ENCODE assay signal across 9 mouse cellular contexts in the genomic region with DNA sequence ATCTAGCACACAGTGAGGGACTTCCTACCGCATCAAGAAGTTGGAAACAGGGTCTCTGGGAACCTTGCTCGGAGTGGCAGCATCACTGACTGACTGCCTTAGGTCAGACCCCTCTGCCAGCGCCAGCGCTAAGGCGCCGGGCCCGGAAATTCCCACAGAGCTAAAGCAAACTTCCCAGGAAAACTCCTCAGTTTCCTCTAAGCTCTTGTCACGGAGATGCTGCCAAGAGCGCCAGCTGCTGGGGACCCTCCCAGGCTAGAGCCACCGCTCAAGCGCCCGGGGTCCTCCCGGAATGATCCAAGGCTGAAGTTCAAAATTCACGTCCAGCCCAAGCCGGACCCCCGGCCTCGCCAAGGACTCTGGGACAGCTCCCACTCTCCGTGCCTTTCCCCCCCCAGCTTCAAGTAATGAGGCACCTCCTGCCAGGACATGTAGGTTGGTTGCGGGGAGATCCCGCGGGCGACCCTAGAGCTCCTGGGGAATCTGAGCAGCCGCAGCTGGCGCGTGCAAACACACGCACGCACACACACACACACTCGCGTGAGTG. TPM values are rescaled to one million over a fixed set of nuclear protein-coding genes. Genes with fewer than 3 reads are reported as not detected.
DNase-seq lines count a peak whose midpoint lies in the region; ATAC-seq lines count a peak whose summit lies in the region.
"Had no signal": no experiment of that assay in that cellular context is flagged by ENCODE, and none has a peak within 500 bp of the region (broad histone marks: within the 10 kb centered on the region; RNA-seq: fewer than 3 reads in every experiment).

No protein-coding gene starts in this region.

- no peak for ATAC-seq in erythroblast, adult 5-6 weeks (replicated peaks; ENCODE audit: low FRiP score, poor library complexity, severe bottlenecking)
- ATAC-seq in embryonic facial prominence, embryonic 11.5 days (replicated peaks; ENCODE audit: insufficient number of reproducible peaks, low FRiP score, low TSS enrichment, low read depth) = peak; percentile 19
- ATAC-seq in limb, embryonic 11.5 days (ENCODE audit: insufficient number of reproducible peaks, low FRiP score, low TSS enrichment, low read depth) = peak; percentile 20; the same call in 1 of the 2 replicates
- ATAC-seq in midbrain, embryonic 14.5 days (ENCODE audit: low FRiP score, low TSS enrichment) = peak; percentile 17; the same call in 1 of the 2 replicates

- H3K4me2 ChIP-seq in embryonic facial prominence, embryonic 11.5 days (ENCODE audit: low read depth, low read length) = peak overlapping the region; percentile 98
- H3K4me2 ChIP-seq in limb, embryonic 11.5 days (ENCODE audit: low read depth, severe bottlenecking) = peak overlapping the region; percentile 99
- H3K4me2 ChIP-seq in midbrain, embryonic 14.5 days (ENCODE audit: low read length) = peak overlapping the region; percentile 98

- no peaks in the 10 kb centered on the region for H3K9me3 ChIP-seq in erythroblast, embryonic 14.5 days (ENCODE audit: control insufficient read depth, low read length)
- H3K9me3 ChIP-seq in embryonic facial prominence, embryonic 11.5 days (replicated peaks; ENCODE audit: control insufficient read depth, low read length) = no peaks in the 10 kb centered on the region
- H3K9me3 ChIP-seq in limb, embryonic 11.5 days (ENCODE audit: control insufficient read depth, low read length) = no peaks in the 10 kb centered on the region
- H3K9me3 ChIP-seq in midbrain, embryonic 14.5 days (ENCODE audit: control insufficient read depth, low read length) = no peaks in the 10 kb centered on the region

- peak overlapping the region; percentile 20; the same call in 1 of the 2 replicates for H3K27ac ChIP-seq in embryonic facial prominence, embryonic 11.5 days (replicated peaks; ENCODE audit: low read depth, low read length)
- no peak overlapping the region for H3K27ac ChIP-seq in limb, embryonic 11.5 days (replicated peaks; ENCODE audit: low read depth, low read length)
- peak overlapping the region; percentile 86 for H3K27ac ChIP-seq in midbrain, embryonic 14.5 days (replicated peaks; ENCODE audit: low read depth, low read length)

- no peaks in the 10 kb centered on the region; the same call in 1 of the 2 replicates for H3K4me1 ChIP-seq in erythroblast, embryonic 14.5 days (ENCODE audit: control insufficient read depth)
- peaks cover 8% of the 10 kb centered on the region; the same call in 1 of the 2 replicates for H3K4me1 ChIP-seq in embryonic facial prominence, embryonic 11.5 days (ENCODE audit: control insufficient read depth, insufficient read depth, low read length)
- peaks cover 19% of the 10 kb centered on the region for H3K4me1 ChIP-seq in limb, embryonic 11.5 days (ENCODE audit: control insufficient read depth, insufficient read depth, low read length)
- peaks cover 24% of the 10 kb centered on the region for H3K4me1 ChIP-seq in midbrain, embryonic 14.5 days (ENCODE audit: control insufficient read depth, insufficient read depth, low read length)

- peak overlapping the region; percentile 56 for H3K4me3 ChIP-seq in erythroblast, embryonic 14.5 days (replicated peaks)
- peak overlapping the region; percentile 77 for H3K4me3 ChIP-seq in embryonic facial prominence, embryonic 11.5 days (ENCODE audit: low read depth, low read length)
- H3K4me3 ChIP-seq in limb, embryonic 11.5 days (ENCODE audit: low read depth, low read length) = peak overlapping the region; percentile 74
- H3K4me3 ChIP-seq in midbrain, embryonic 14.5 days (replicated peaks; ENCODE audit: low read depth, low read length) = peak overlapping the region; percentile 77

- intact Hi-C loops in heart, postnatal 14 days (cut with DNase I) = loop anchor here (2.0 kb wide), 2 partner anchors 38 to 70 kb away; no protein-coding TSS in a partner anchor

- peak; percentile 55 for DNase-seq in embryonic facial prominence, embryonic 11.5 days (ENCODE audit: low spot score)
- peak; percentile 61 to 69 for DNase-seq in heart, postnatal 14 days
- peak; percentile 62 for DNase-seq in limb, embryonic 11.5 days (ENCODE audit: low spot score)
- DNase-seq in midbrain, embryonic 14.5 days = peak; percentile 72
- DNase-seq in urinary bladder, adult 18-20 months (ENCODE audit: low spot score in 2 of 2) = no peak
- no peak for DNase-seq in urinary bladder, postnatal 25 days (ENCODE audit: low spot score)

- H3K36me3 ChIP-seq in erythroblast, embryonic 14.5 days (ENCODE audit: control insufficient read depth) = no peaks in the 10 kb centered on the region
- no peaks in the 10 kb centered on the region for H3K36me3 ChIP-seq in embryonic facial prominence, embryonic 11.5 days (replicated peaks; ENCODE audit: control insufficient read depth, insufficient read depth, low read depth, low read length)
- no peaks in the 10 kb centered on the region for H3K36me3 ChIP-seq in limb, embryonic 11.5 days (ENCODE audit: control insufficient read depth, insufficient read depth, low read length)
- H3K36me3 ChIP-seq in midbrain, embryonic 14.5 days (ENCODE audit: control insufficient read depth, insufficient read depth, low read length) = no peaks in the 10 kb centered on the region

- peak overlapping the region; percentile 84 for H3K9ac ChIP-seq in embryonic facial prominence, embryonic 11.5 days (replicated peaks; ENCODE audit: low read length)
- H3K9ac ChIP-seq in limb, embryonic 11.5 days (ENCODE audit: low read length) = peak overlapping the region; percentile 84
- H3K9ac ChIP-seq in midbrain, embryonic 14.5 days (replicated peaks; ENCODE audit: low read length) = peak overlapping the region; percentile 74

- peaks cover 71% of the 10 kb centered on the region for H3K27me3 ChIP-seq in erythroblast, embryonic 14.5 days (ENCODE audit: control insufficient read depth)
- H3K27me3 ChIP-seq in embryonic facial prominence, embryonic 11.5 days (ENCODE audit: control insufficient read depth, insufficient read depth, low read length) = no peaks in the 10 kb centered on the region
- no peaks in the 10 kb centered on the region; the same call in 1 of the 2 replicates for H3K27me3 ChIP-seq in limb, embryonic 11.5 days (ENCODE audit: control insufficient read depth, insufficient read depth, low read length)
- H3K27me3 ChIP-seq in midbrain, embryonic 14.5 days (ENCODE audit: control insufficient read depth, insufficient read depth, low read length) = no peaks in the 10 kb centered on the region

- WGBS in embryonic facial prominence, embryonic 11.5 days = under 1% methylated on average over 29 of the region's 29 CpGs
- WGBS in limb, embryonic 11.5 days = under 1% methylated on average over 29 of the region's 29 CpGs
- under 1% methylated on average over 29 of the region's 29 CpGs for WGBS in midbrain, embryonic 14.5 days

RNA-seq across cellular contexts. Expression of a gene that starts 1.5 kb away (rescaled TPM):
- 0.01 and 0.05 TPM in 2 replicates for polyA plus RNA-seq in erythroblast, embryonic 14.5 days (2012)
- 1.0 TPM in 1 of 2 replicates, not detected in the other for total RNA-seq in erythroblast, adult 5-6 weeks (2015; ENCODE audit: low replicate concordance)
- total RNA-seq in erythroblast, adult 5-6 weeks (2017; ENCODE audit: low replicate concordance) = 0.77 and 2.2 TPM in 2 replicates
- 5.7 and 6.4 TPM in 2 replicates for polyA plus RNA-seq in embryonic facial prominence, embryonic 11.5 days (2014; fragmentation: Nextera tagmentation; extraction: Ambion mirVana)
- 10 to 100 TPM; 22.3 to 23.9 TPM for total RNA-seq in heart, postnatal 14 days (2021)
- polyA plus RNA-seq in limb, embryonic 11.5 days (2014; fragmentation: Nextera tagmentation; extraction: Ambion mirVana) = 5.7 and 6.0 TPM in 2 replicates
- 5.9 and 9.7 TPM in 2 replicates for polyA plus RNA-seq in midbrain, embryonic 14.5 days (2014; fragmentation: Nextera tagmentation; extraction: Ambion mirVana)

RNA-seq across cellular contexts. Expression of a gene that starts 59.3 kb away (rescaled TPM):
- polyA plus RNA-seq in erythroblast, embryonic 14.5 days (2012) = 0.05 TPM in 1 of 2 replicates, not detected in the other
- not detected in 2 replicates for total RNA-seq in erythroblast, adult 5-6 weeks (2015; ENCODE audit: low replicate concordance)
- total RNA-seq in erythroblast, adult 5-6 weeks (2017; ENCODE audit: low replicate concordance) = not detected in 2 replicates
- polyA plus RNA-seq in embryonic facial prominence, embryonic 11.5 days (2014; fragmentation: Nextera tagmentation; extraction: Ambion mirVana) = 1.5 and 2.8 TPM in 2 replicates
- total RNA-seq in heart, postnatal 14 days (2021) = under 1 TPM; 0.49 to 0.67 TPM
- 1.0 and 1.3 TPM in 2 replicates for polyA plus RNA-seq in limb, embryonic 11.5 days (2014; fragmentation: Nextera tagmentation; extraction: Ambion mirVana)
- polyA plus RNA-seq in midbrain, embryonic 14.5 days (2014; fragmentation: Nextera tagmentation; extraction: Ambion mirVana) = 11.2 and 15.6 TPM in 2 replicates
- polyA plus RNA-seq: C2C12 had no signal

Comparison
In these comparisons a context has a peak if more than half of its experiments do, and no peak if none do; other contexts are left out.
1. DNase-seq: peak in embryonic facial prominence, embryonic 11.5 days (single experiment), heart, postnatal 14 days (2 of 2), limb, embryonic 11.5 days (single experiment) and midbrain, embryonic 14.5 days (single experiment); none in urinary bladder, adult 18-20 months (0 of 2) and urinary bladder, postnatal 25 days (single experiment).
2. Peak in every context shown above with its lines, with median percentiles within 50 percentile points of each other: H3K4me3 ChIP-seq, H3K4me2 ChIP-seq and H3K9ac ChIP-seq.